ENCODE assay signal across 17 mouse cellular contexts in genomic region chr15:86238076-86238475, GRCm38 (mm10).
"Had no signal": no experiment of that assay in that cellular context is flagged by ENCODE, and none has a peak within 500 bp of the region (broad histone marks: within the 10 kb centered on the region; RNA-seq: fewer than 3 reads in every experiment).

No protein-coding gene starts in this region.

- H3K4me3 ChIP-seq: midbrain, embryonic 10.5 days; midbrain, embryonic 13.5 days; myocyte; neural tube, embryonic 13.5 days; neural tube, embryonic 15.5 days had no signal

- DNase-seq: lung, adult 18-20 months; lung, embryonic 14.5 days; lung, postnatal 10 days; lung, postnatal 4 days; retina, postnatal 1 day; right cerebral cortex, adult 18-20 months; right cerebral cortex, postnatal 25 days; right cerebral cortex, postnatal 4 days; spleen, adult 18-20 months; thymus, adult 18-20 months; thymus, postnatal 14 days; thymus, postnatal 36 days had no signal

- H3K27me3 ChIP-seq: midbrain, embryonic 13.5 days; neural tube, embryonic 13.5 days; neural tube, embryonic 15.5 days had no signal

- H3K9me3 ChIP-seq: midbrain, embryonic 10.5 days; midbrain, embryonic 13.5 days; neural tube, embryonic 13.5 days; neural tube, embryonic 15.5 days had no signal

- H3K4me2 ChIP-seq: lung, embryonic 14.5 days; midbrain, embryonic 13.5 days; neural tube, embryonic 13.5 days; neural tube, embryonic 15.5 days had no signal

- H3K9ac ChIP-seq: lung, embryonic 14.5 days; midbrain, embryonic 13.5 days; neural tube, embryonic 13.5 days; neural tube, embryonic 15.5 days had no signal

- H3K27ac ChIP-seq: midbrain, embryonic 10.5 days; midbrain, embryonic 13.5 days; neural tube, embryonic 13.5 days; neural tube, embryonic 15.5 days had no signal

- H3K4me1 ChIP-seq: midbrain, embryonic 13.5 days had no signal
